Mouse (Mus musculus) CH12.LX (cell line): ENCODE measurements around the gene Kalrn. TPM values are rescaled to one million over a fixed set of nuclear protein-coding genes. Genes with fewer than 3 reads are reported as not detected.

Experiments
- DNase-seq: peaks from one replicate; pipeline ENCODE4 v3.0.0-alpha.2; 2013; ENCODE audit errors: extremely low read depth
- H3K27ac ChIP-seq: 2 replicates; pipeline ENCODE4 v1.5.1; 2012; ENCODE audit warnings: low read depth, mild to moderate bottlenecking, control low read depth, moderate library complexity; ENCODE audit not compliant: insufficient read depth
- H3K27me3 ChIP-seq: replicated peaks from 2 replicates; pipeline ENCODE3; 2012; ENCODE audit warnings: inconsistent platforms
- H3K36me3 ChIP-seq, 2 experiments: replicated peaks in 1 of 2; 2 replicates each; pipeline versions ENCODE3 to v1.6.1; 2012; ENCODE audit warnings: inconsistent platforms in 1 of 2, low read length in 1 of 2, mild to moderate bottlenecking in 1 of 2, mixed read lengths in 1 of 2, moderate library complexity in 1 of 2; ENCODE audit not compliant: control insufficient read depth in 1 of 2, insufficient read depth in 1 of 2
- H3K4me1 ChIP-seq, 2 experiments: 2 replicates each; pipeline ENCODE4 v1.6.1; 2012; ENCODE audit warnings: inconsistent platforms in 1 of 2, moderate library complexity in 1 of 2; ENCODE audit not compliant: insufficient read depth in 2 of 2, control insufficient read depth in 1 of 2
- H3K4me2 ChIP-seq: 2 replicates; pipeline ENCODE4 v1.6.1; 2012; ENCODE audit warnings: low read depth, mild to moderate bottlenecking, control low read depth; ENCODE audit not compliant: poor library complexity, insufficient read depth, severe bottlenecking
- H3K4me3 ChIP-seq, 3 experiments: fragments of 150-350 bp in 1 of 3; sonication (generic) in 1 of 3; replicated peaks in 1 of 3; 2 replicates each; pipeline versions ENCODE3 to v1.5.1; 2011 to 2012; ENCODE audit warnings: low read depth in 2 of 3, low read length in 2 of 3, mild to moderate bottlenecking in 2 of 3, moderate library complexity in 2 of 3, control low read depth in 1 of 3, improper control_type of control experiment in 1 of 3, inconsistent platforms in 1 of 3, mixed read lengths in 1 of 3; ENCODE audit not compliant: poor library complexity in 1 of 3
- H3K79me2 ChIP-seq: replicated peaks from 2 replicates; pipeline ENCODE4 v1.6.1; 2012; ENCODE audit warnings: mild to moderate bottlenecking, moderate library complexity; ENCODE audit not compliant: control insufficient read depth, poor library complexity, insufficient read depth, severe bottlenecking; ENCODE audit errors: extremely low read depth
- H3K9ac ChIP-seq: 2 replicates; pipeline ENCODE4 v1.6.1; 2012; ENCODE audit warnings: low read depth, mild to moderate bottlenecking, control low read depth, moderate library complexity; ENCODE audit not compliant: insufficient read depth
- H3K9me3 ChIP-seq: replicated peaks from 2 replicates; pipeline ENCODE3; 2012; ENCODE audit warnings: low read length, inconsistent platforms, mixed read lengths
- CHD1 ChIP-seq: IDR thresholded peaks from 2 replicates; pipeline ENCODE4 v1.6.1; 2012; ENCODE audit warnings: low read depth, low read length, improper control_type of control experiment, inconsistent platforms
- CHD2 ChIP-seq: IDR thresholded peaks from 2 replicates; pipeline ENCODE4 v1.6.1; 2011; ENCODE audit warnings: low read length, improper control_type of control experiment
- ETS1 ChIP-seq: conservative IDR thresholded peaks from 2 replicates; pipeline ENCODE4 v1.6.1; 2012; ENCODE audit warnings: low read depth, mild to moderate bottlenecking, inconsistent platforms, low read length, improper control_type of control experiment, moderate library complexity
- GABPA ChIP-seq: IDR thresholded peaks from 2 replicates; pipeline ENCODE4 v1.6.1; 2012; ENCODE audit warnings: low read depth, low read length, improper control_type of control experiment, inconsistent platforms; ENCODE audit not compliant: insufficient replicate concordance
- IRF4 ChIP-seq: IDR thresholded peaks from 2 replicates; pipeline ENCODE4 v1.6.1; 2014; ENCODE audit warnings: low read depth, mild to moderate bottlenecking, inconsistent platforms, low read length, improper control_type of control experiment
- JUN ChIP-seq: IDR thresholded peaks from 2 replicates; pipeline ENCODE4 v1.6.1; 2011; ENCODE audit warnings: low read depth, mild to moderate bottlenecking, low read length, improper control_type of control experiment, moderate library complexity; ENCODE audit not compliant: insufficient read depth
- JUND ChIP-seq: conservative IDR thresholded peaks from 2 replicates; pipeline ENCODE4 v1.6.1; 2011; ENCODE audit warnings: low read depth, low read length, improper control_type of control experiment
- MAFK ChIP-seq: IDR thresholded peaks from 2 replicates; pipeline ENCODE4 v1.6.1; 2011; ENCODE audit warnings: low read length, improper control_type of control experiment; ENCODE audit not compliant: insufficient replicate concordance
- MAX ChIP-seq: IDR thresholded peaks from 2 replicates; pipeline ENCODE4 v1.6.1; 2011; ENCODE audit warnings: low read length, improper control_type of control experiment
- MEF2A ChIP-seq: IDR thresholded peaks from 2 replicates; pipeline ENCODE4 v1.6.1; 2014; ENCODE audit warnings: low read depth, mild to moderate bottlenecking, inconsistent platforms, low read length, improper control_type of control experiment, borderline replicate concordance
- NELFE ChIP-seq: IDR thresholded peaks from 2 replicates; pipeline ENCODE4 v1.6.1; 2011; ENCODE audit warnings: low read depth, low read length, improper control_type of control experiment
- NRF1 ChIP-seq: IDR thresholded peaks from 2 replicates; pipeline ENCODE4 v1.6.1; 2014; ENCODE audit warnings: low read depth, mild to moderate bottlenecking, inconsistent platforms, low read length, improper control_type of control experiment, moderate library complexity
- PAX5 ChIP-seq: IDR thresholded peaks from 2 replicates; pipeline ENCODE4 v1.6.1; 2012; ENCODE audit warnings: low read length, inconsistent platforms, mixed read lengths
- RAD21 ChIP-seq: IDR thresholded peaks from 2 replicates; pipeline ENCODE4 v1.6.1; 2011; ENCODE audit warnings: low read depth, mild to moderate bottlenecking, low read length, improper control_type of control experiment, moderate library complexity
- RCOR1 ChIP-seq: conservative IDR thresholded peaks from 2 replicates; pipeline ENCODE4 v1.6.1; 2012; ENCODE audit warnings: low read depth, mild to moderate bottlenecking, inconsistent platforms, low read length, improper control_type of control experiment
- SIN3A ChIP-seq: IDR thresholded peaks from 2 replicates; pipeline ENCODE4 v1.6.1; 2012; ENCODE audit warnings: low read length, improper control_type of control experiment, inconsistent platforms
- TBP ChIP-seq: conservative IDR thresholded peaks from 2 replicates; pipeline ENCODE4 v1.6.1; 2011; ENCODE audit warnings: low read depth, low read length, improper control_type of control experiment
- UBTF ChIP-seq: IDR thresholded peaks from 2 replicates; pipeline ENCODE4 v1.6.1; 2012; ENCODE audit warnings: low read depth, mild to moderate bottlenecking, inconsistent platforms, low read length, improper control_type of control experiment, moderate library complexity
- USF1 ChIP-seq: IDR thresholded peaks from 2 replicates; pipeline ENCODE4 v1.6.1; 2014; ENCODE audit warnings: low read depth, mild to moderate bottlenecking, inconsistent platforms, low read length, improper control_type of control experiment
- USF2 ChIP-seq: conservative IDR thresholded peaks from 2 replicates; pipeline ENCODE4 v1.6.1; 2011; ENCODE audit warnings: low read depth, low read length, improper control_type of control experiment
- ZC3H11A ChIP-seq: IDR thresholded peaks from 2 replicates; pipeline ENCODE4 v1.6.1; 2012; ENCODE audit warnings: low read depth, mild to moderate bottlenecking, inconsistent platforms, low read length, improper control_type of control experiment
- ZKSCAN1 ChIP-seq: IDR thresholded peaks from 2 replicates; pipeline ENCODE4 v1.6.1; 2012; ENCODE audit warnings: low read depth, inconsistent platforms, low read length, improper control_type of control experiment, borderline replicate concordance
- ZMIZ1 ChIP-seq: IDR thresholded peaks from 2 replicates; pipeline ENCODE4 v1.6.1; 2012; ENCODE audit warnings: low read depth, mild to moderate bottlenecking, inconsistent platforms, low read length, improper control_type of control experiment
- dilution Hi-C: fragments of 300-500 bp; cut with MboI; formaldehyde crosslinking; loops from 2 replicates; pipeline ENCODE4 v1.14.3; 2020; ENCODE audit warnings: low sequenced_read_pairs; ENCODE audit not compliant: extremely low pct_unique_long_range_greater_than_20kb, extremely low pct_ligation_motif_present
- in situ Hi-C: fragments of 300-500 bp; cut with MboI; formaldehyde crosslinking; loops from 3 replicates; pipeline ENCODE4 v1.14.3; 2019; ENCODE audit warnings: low sequenced_read_pairs, low pct_ligation_motif_present, low pct_unique_long_range_greater_than_20kb, mixed read lengths
- polyA plus RNA-seq: library from polyadenylated mRNA; unstranded; fragments of >175 nt; gene quantifications from 2 replicates; pipeline ENCODE4 v1.2.1, GENCODE M21; 2012; ENCODE audit warnings: low read depth; ENCODE audit not compliant: insufficient read length
- total RNA-seq, 2 experiments: library from RNA; depleted of rRNA; stranded (reverse); fragments of 300-350 nt in 1 of 2; fragments of >200 nt in 1 of 2; gene quantifications; 2 replicates each; pipeline ENCODE4 v1.2.3; 2012 to 2014

Gene Kalrn
- total and polyA plus RNA-seq, 3 experiments = 0.08 to 0.09 TPM; not detected in 1

DNA sequence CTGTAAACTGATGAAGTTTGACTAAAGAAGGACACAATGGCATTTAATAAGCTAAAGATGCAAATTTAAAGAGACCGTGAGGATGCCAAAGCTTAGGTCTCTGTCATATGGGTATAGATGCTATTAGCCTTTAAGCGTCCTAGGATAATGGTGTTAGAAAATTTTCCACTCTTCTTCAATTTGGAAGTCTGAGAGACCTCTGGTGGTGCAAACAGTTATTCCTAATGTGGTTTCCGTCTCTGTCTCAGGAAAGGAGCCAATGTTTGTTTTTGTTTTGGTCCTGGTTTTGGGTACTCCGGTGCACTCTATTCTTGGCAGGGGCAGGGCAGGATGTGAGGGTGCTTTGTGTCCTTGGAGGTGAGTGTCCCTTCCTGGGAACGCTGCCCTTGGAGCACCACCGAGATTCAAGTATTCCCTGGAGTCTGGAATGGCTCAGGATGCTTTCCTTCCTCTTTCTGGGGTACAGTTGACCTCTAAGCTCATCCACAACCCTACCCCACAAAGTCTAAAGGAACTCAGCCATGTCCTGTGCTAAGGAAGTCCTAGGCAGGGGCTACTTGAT lies 646.0 kb downstream of the Kalrn start:
- Histone ChIP-seq H3K27me3 (peaks cover 41% of the 10 kb centered on the region), H3K36me3 (no peaks in the 10 kb centered on the region), H3K27ac (no peak overlapping the region), H3K79me2 (no peaks in the 10 kb centered on the region), H3K9me3 (no peaks in the 10 kb centered on the region), H3K4me1 (no peaks in the 10 kb centered on the region), H3K4me2 (no peak overlapping the region), H3K4me3 (no peak overlapping the region), H3K9ac (no peak overlapping the region)
- no peak for TF ChIP-seq PAX5
- in situ Hi-C loops = no loop called here
- dilution Hi-C loops = no loop called here
- no peak for DNase-seq

DNA sequence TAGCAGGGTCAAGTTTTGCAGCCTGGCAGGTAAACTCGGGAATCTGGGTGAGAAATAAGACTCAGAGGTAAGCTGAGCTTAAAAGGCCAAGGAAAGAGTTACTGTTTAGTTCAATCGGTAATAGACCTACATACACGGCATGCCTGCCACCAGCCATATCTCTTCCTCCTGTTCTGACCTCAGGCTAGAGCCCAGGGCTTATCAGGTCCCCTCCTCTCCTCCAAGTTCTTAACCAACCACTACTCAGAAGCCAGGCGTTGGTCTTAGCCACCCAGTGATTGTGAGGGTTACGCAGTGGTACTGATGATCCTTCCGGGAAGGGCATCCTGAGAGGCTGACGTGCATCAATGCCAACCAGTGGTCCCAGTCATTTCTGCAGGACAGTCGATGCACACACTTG lies 649.6 kb downstream of the Kalrn start:
- Histone ChIP-seq H3K27me3 (peaks cover 23% of the 10 kb centered on the region), H3K9ac (no peak overlapping the region), H3K27ac (no peak overlapping the region), H3K79me2 (no peaks in the 10 kb centered on the region), H3K4me2 (no peak overlapping the region), H3K9me3 (no peaks in the 10 kb centered on the region), H3K4me3 (no peak overlapping the region), H3K4me1 (0 out of 4 replicates have a peak, but pooled peaks cover 0 to 3% of the 10 kb centered on the region in 2 experiments), H3K36me3 (peaks cover 0 to 5% of the 10 kb centered on the region in 2 experiments)
- in situ Hi-C loops = no loop called here
- TF ChIP-seq JUN (no peak), JUND (no peak), USF2 (no peak), RCOR1 (no peak), RAD21 (no peak), ZKSCAN1 (no peak), ZC3H11A (no peak), TBP (no peak), GABPA (no peak), CHD1 (no peak), NRF1 (no peak), MEF2A (no peak), SIN3A (no peak), NELFE (no peak)
- no peak for DNase-seq
- dilution Hi-C loops = no loop called here

DNA sequence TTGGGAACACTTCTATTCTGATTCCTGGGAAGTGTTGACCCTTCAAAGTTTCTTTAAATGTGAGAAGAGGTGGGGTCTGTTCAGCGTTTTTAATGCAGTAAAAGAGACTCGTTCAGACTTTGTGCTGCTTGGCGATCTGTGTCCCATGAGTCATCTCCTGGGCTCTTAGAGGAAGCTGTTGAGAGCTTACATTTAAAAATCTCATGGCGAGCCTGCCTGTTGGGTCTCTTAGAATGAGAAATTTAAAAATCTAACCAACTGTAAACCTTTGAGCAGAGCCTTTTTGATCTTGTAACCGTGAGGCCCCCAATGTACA lies 650.4 kb downstream of the Kalrn start:
- Histone ChIP-seq H3K27me3 (peaks cover 21% of the 10 kb centered on the region), H3K9ac (no peak overlapping the region), H3K4me1 (0 out of 4 replicates have a peak, but pooled peaks cover 0 to 3% of the 10 kb centered on the region in 2 experiments), H3K4me3 (no peak overlapping the region), H3K27ac (no peak overlapping the region), H3K9me3 (no peaks in the 10 kb centered on the region), H3K79me2 (no peaks in the 10 kb centered on the region), H3K4me2 (no peak overlapping the region), H3K36me3 (peaks cover 0 to 5% of the 10 kb centered on the region in 2 experiments)
- TF ChIP-seq GABPA = no peak
- TF ChIP-seq IRF4 = no peak
- TF ChIP-seq MAFK = no peak
- TF ChIP-seq USF1 = no peak
- no peak for TF ChIP-seq PAX5
- no peak for TF ChIP-seq ZC3H11A
- TF ChIP-seq JUND = no peak
- TF ChIP-seq ZMIZ1 = no peak
- TF ChIP-seq JUN = no peak
- no peak for TF ChIP-seq CHD2
- no peak for TF ChIP-seq MAX
- TF ChIP-seq UBTF = no peak
- TF ChIP-seq ETS1 = no peak
- dilution Hi-C loops = no loop called here
- in situ Hi-C loops = no loop called here
- no peak for DNase-seq
